Mouse (Mus musculus) C2C12 (cell line): ENCODE results near the gene Adcyap1r1. TPM values are rescaled to one million over a fixed set of nuclear protein-coding genes. Genes with fewer than 3 reads are reported as not detected.
A peak's percentile ranks its signal among the peaks of the same experiment; 100 is the strongest.

Experiments
- H3K27me3 ChIP-seq: one replicate; pipeline ENCODE4 v1.6.1; 2011; ENCODE audit not compliant: control insufficient read depth, insufficient read depth, insufficient read length
- H3K36me3 ChIP-seq: one replicate; pipeline ENCODE4 v1.6.1; 2011; ENCODE audit not compliant: control insufficient read depth, insufficient read depth
- H3K4me3 ChIP-seq: one replicate; pipeline ENCODE4 v1.5.1; 2011; ENCODE audit warnings: mild to moderate bottlenecking, control low read depth; ENCODE audit not compliant: poor library complexity, insufficient read depth, severe bottlenecking
- H3K79me2 ChIP-seq: one replicate; pipeline ENCODE4 v1.6.1; 2011; ENCODE audit not compliant: control insufficient read depth, insufficient read depth
- H3K79me3 ChIP-seq: one replicate; pipeline ENCODE4 v1.6.1; 2011; ENCODE audit warnings: low read depth, control low read depth
- H3ac ChIP-seq: one replicate; pipeline ENCODE3; 2011; ENCODE audit warnings: low read depth; ENCODE audit not compliant: control insufficient read depth, insufficient read length
- CEBPB ChIP-seq: IDR thresholded peaks from one replicate; pipeline ENCODE4 v1.6.1; 2011; ENCODE audit warnings: low read depth, mild to moderate bottlenecking, control low read depth, moderate library complexity
- CTCF ChIP-seq: IDR thresholded peaks from one replicate; pipeline ENCODE4 v1.5.1; 2011; ENCODE audit not compliant: control insufficient read depth, insufficient read depth, insufficient read length
- FOSL1 ChIP-seq: IDR thresholded peaks from one replicate; pipeline ENCODE4 v1.8.0; 2011; ENCODE audit warnings: mild to moderate bottlenecking, low read length; ENCODE audit not compliant: poor library complexity, insufficient read depth, severe bottlenecking
- MAX ChIP-seq: IDR thresholded peaks from one replicate; pipeline ENCODE4 v1.6.1; 2011; ENCODE audit warnings: mild to moderate bottlenecking, control low read depth
- MYOD1 ChIP-seq: IDR thresholded peaks from one replicate; pipeline ENCODE4 v1.6.1; 2011; ENCODE audit warnings: low read depth; ENCODE audit not compliant: control insufficient read depth, insufficient read length
- MYOG ChIP-seq: IDR thresholded peaks from one replicate; pipeline ENCODE4 v1.6.1; 2011; ENCODE audit not compliant: control insufficient read depth, insufficient read length; ENCODE audit errors: extremely low read depth
- USF1 ChIP-seq: IDR thresholded peaks from one replicate; pipeline ENCODE4 v1.6.1; 2011; ENCODE audit warnings: low read depth, mild to moderate bottlenecking, control low read depth, moderate library complexity
- polyA plus RNA-seq: library from polyadenylated mRNA; unstranded; fragments of >200 nt; fragmentation: generic; extraction: Trizol; gene quantifications from one replicate; pipeline ENCODE4 v1.2.1, GENCODE M21; 2012; ENCODE audit warnings: missing spikeins

Adcyap1r1 gene
- polyA plus RNA-seq, 1 experiment = 0.01 TPM

- H3K79me3 ChIP-seq = no peaks in the 10 kb centered on the region
- TF ChIP-seq FOSL1 (no peak), MAX (no peak), CTCF (no peak), CEBPB (no peak), MYOD1 (no peak)
- H3K36me3 ChIP-seq = no peaks in the 10 kb centered on the region
Observed at GRCm38 (mm10) chr6:55506519-55506918, 54.7 kb downstream of the Adcyap1r1 start.

GRCm38 (mm10) chr6:55509130-55509870 is 57.5 kb downstream of the Adcyap1r1 start:
- no peak overlapping the region for H3ac ChIP-seq
- H3K4me3 ChIP-seq = no peak overlapping the region
- H3K27me3 ChIP-seq = peaks cover 3% of the 10 kb centered on the region
- no peaks in the 10 kb centered on the region for H3K79me3 ChIP-seq
- TF ChIP-seq FOSL1 (no peak), USF1 (no peak)
- H3K36me3 ChIP-seq = no peaks in the 10 kb centered on the region
- no peaks in the 10 kb centered on the region for H3K79me2 ChIP-seq

More at GRCm38 (mm10) chr6:55506519-55506918, 54.7 kb downstream of the Adcyap1r1 start:
- peaks cover 3% of the 10 kb centered on the region for H3K27me3 ChIP-seq
- no peak overlapping the region for H3ac ChIP-seq
- no peak overlapping the region for H3K4me3 ChIP-seq
- no peaks in the 10 kb centered on the region for H3K79me2 ChIP-seq

DNA sequence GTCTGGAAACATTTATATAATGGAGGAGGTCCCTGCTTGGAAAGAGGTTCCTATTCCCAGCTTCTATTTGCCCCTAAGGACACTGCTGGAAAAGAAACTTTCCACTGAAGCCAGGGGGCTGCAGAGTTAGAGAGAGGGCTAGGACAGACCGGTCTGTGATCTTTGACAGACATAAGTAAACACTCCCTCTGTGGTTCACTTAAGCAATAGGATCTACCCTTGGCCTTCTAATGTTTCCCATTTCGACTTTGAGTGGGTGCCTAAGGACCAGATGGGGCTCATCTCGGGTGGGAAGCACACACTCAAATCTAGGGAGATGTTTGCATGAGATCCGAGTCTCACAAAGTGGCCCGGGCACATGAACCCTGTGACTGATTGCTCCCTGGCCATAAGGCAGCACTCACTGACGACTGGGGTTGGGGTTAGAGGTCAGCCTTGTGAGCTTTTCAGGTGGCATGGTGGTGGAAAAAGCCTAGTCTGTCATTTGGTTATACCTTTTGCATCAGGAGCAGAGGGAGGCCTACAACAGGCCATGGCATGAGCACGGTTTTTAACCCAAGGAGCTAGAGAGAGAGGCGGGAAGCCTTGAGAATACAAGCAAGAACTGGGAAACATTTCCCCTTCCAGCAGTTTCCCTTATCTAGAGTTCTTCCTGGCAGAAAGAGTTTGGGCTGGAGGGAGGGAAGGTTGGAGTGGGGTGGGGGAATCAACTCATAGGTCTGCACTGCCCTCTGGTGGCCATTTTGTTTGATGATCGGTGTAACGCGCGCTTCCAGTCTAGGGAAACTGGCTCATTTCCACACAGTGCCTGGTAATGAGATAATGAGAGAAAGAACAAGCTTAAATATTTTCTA is 59.7 kb downstream of the Adcyap1r1 start:
- Histone ChIP-seq H3K79me3 (no peaks in the 10 kb centered on the region), H3ac (no peak overlapping the region)
- TF ChIP-seq MYOD1 (no peak), CTCF (peak; percentile 33)

DNA sequence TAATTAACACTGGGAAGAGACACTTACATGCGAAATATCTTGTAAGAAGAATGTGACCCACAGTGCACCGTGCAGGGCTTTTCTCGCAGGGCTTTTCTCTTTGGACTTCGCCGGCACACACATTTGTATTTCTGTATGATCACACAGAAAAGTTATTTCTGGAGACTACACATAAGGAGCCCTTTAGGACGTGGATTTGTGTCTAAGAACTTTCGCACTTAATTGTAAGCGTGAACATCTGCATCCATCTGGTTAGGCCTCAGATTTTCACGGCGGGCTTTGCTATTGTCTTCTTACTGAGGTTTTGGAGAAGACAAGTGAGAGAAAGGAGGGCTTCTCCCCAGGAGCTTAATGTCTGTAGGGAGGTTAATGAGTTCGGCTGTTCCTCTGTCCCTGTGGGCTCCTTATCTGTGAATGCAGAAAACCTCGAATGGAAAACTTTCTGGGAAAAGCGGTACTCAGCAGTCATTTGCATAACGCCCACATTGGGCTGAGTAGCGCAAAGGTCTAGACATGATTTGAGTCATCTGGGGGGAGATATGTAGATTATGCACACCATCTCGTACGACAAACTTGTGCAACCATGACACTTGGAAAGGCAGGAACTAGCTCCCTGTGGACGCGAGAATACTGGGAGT is 60.4 kb downstream of the Adcyap1r1 start:
- Histone ChIP-seq H3K79me2 (no peaks in the 10 kb centered on the region), H3ac (no peak overlapping the region), H3K79me3 (no peaks in the 10 kb centered on the region), H3K27me3 (peaks cover 3% of the 10 kb centered on the region), H3K36me3 (no peaks in the 10 kb centered on the region), H3K4me3 (no peak overlapping the region)
- TF ChIP-seq CTCF = no peak
- TF ChIP-seq MAX = no peak
- no peak for TF ChIP-seq MYOD1
- no peak for TF ChIP-seq USF1
- TF ChIP-seq FOSL1 = no peak

More for the DNA sequence above, 59.7 kb downstream of the Adcyap1r1 start:
- no peaks in the 10 kb centered on the region for H3K79me2 ChIP-seq
- peaks cover 3% of the 10 kb centered on the region for H3K27me3 ChIP-seq
- H3K4me3 ChIP-seq = no peak overlapping the region
- no peaks in the 10 kb centered on the region for H3K36me3 ChIP-seq

DNA sequence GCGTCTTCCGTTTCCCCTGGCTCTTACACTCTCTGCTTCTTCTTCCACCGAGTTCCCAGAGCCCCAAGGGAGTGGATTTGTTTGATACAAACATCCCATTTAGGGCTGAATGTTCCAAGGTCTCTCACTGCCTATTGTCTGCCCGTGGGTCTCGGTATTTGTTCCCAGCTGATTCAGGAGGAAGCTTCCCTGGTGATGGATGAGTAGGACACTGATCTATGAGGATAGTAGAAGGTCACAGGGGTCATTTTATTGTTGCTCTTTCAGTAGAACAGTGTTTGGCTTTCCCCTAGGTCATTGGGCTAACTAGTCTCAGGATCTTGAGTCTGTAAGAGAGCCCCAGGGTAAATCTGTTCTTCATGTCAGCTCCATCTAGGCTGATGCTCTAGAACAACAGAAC is 61.7 kb downstream of the Adcyap1r1 start:
- Histone ChIP-seq H3K27me3 (no peaks in the 10 kb centered on the region), H3K4me3 (no peak overlapping the region)
- TF ChIP-seq USF1 = no peak
- no peak for TF ChIP-seq MYOD1
- TF ChIP-seq CEBPB = no peak
- TF ChIP-seq FOSL1 = no peak
- no peak for TF ChIP-seq MAX
- TF ChIP-seq CTCF = no peak
- no peak for TF ChIP-seq MYOG

More for the DNA sequence above, 61.7 kb downstream of the Adcyap1r1 start:
- Histone ChIP-seq H3ac (no peak overlapping the region), H3K79me3 (no peaks in the 10 kb centered on the region), H3K79me2 (no peaks in the 10 kb centered on the region), H3K36me3 (no peaks in the 10 kb centered on the region)
